Mouse (Mus musculus): ENCODE results near the gene Satb1. TPM values are rescaled to one million over a fixed set of nuclear protein-coding genes. Genes with fewer than 3 reads are reported as not detected.

Satb1 gene
- total and polyA plus RNA-seq, 2 experiments from 2014 or later: 8.4 to 17.4 TPM

DNA sequence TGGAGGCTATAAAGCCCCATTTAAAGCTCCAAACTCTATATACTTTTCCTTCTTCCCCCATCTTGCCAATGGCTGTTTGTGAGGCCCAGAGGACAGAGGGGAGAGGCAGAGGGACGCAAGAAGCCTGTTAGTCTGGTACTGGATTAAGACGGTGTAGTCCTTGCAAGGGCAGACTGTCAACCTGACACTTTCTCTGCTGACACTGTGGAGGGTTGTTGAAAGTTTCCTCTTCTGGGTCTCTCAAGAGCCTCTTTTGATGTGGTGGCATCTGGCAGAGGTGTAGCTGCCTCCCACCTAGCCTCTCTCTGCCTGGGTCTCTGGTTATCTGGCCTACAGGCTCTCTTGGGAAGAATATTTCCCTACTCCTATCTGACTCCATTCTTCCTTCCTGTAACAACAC lies 46.1 kb upstream of the Satb1 start:
- Histone ChIP-seq H3K4me1 (ENCODE audit: control insufficient read depth, insufficient read depth) (no peaks in the 10 kb centered on the region), H3K27me3 (ENCODE audit: control insufficient read depth, insufficient read depth, low read length) (no peaks in the 10 kb centered on the region), H3K9me3 (replicated peaks; ENCODE audit: control insufficient read depth, low read length) (no peaks in the 10 kb centered on the region), H3K4me3 (ENCODE audit: low read depth, low read length) (no peak overlapping the region), H3K4me2 (ENCODE audit: low read depth, low read length) (no peak overlapping the region; the same call in 1 of the 2 replicates), H3K36me3 (replicated peaks; ENCODE audit: control insufficient read depth, insufficient read depth, low read length) (no peaks in the 10 kb centered on the region), H3K9ac (replicated peaks; ENCODE audit: low read depth, low read length) (no peak overlapping the region), H3K27ac (ENCODE audit: low read depth) (peak overlapping the region; percentile 18; the same call in 1 of the 2 replicates)
- no peak for DNase-seq (ENCODE audit: low spot score)
- 29% methylated on average over 2 of the region's 2 CpGs for WGBS
- ATAC-seq (ENCODE audit: insufficient read depth, low read depth): no peak
- TF ChIP-seq CTCF (IDR thresholded peaks at IDR 0.05; ENCODE audit: low read depth): no peak
- no peak for TF ChIP-seq EP300 (IDR thresholded peaks at IDR 0.05; ENCODE audit: low read depth)

DNA sequence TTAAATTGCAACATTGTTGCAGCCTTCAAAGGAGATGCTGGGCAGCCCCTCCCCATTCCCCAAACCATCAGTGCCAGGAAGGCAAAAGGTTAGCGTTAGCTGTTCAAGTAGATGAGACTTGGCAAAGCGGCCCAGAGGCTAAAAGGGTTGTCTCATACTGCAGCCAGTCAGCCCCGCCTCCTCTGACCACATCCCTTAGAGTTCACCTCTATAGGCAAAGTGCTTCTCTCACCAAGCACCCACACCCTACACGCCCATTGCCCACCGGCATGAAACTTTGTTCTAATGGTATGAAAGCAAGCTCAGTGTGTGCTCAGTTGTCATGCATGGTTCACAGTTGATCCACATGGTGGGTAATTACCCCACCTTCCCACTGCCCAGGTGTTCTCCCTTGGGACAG lies 43.4 kb upstream of the Satb1 start:
- DNase-seq (ENCODE audit: low spot score): no peak
- TF ChIP-seq CTCF (IDR thresholded peaks at IDR 0.05; ENCODE audit: low read depth) (no peak), EP300 (IDR thresholded peaks at IDR 0.05; ENCODE audit: low read depth) (no peak)
- Histone ChIP-seq H3K4me2 (ENCODE audit: low read depth, low read length) (no peak overlapping the region), H3K9ac (replicated peaks; ENCODE audit: low read depth, low read length) (no peak overlapping the region), H3K4me3 (ENCODE audit: low read depth, low read length) (no peak overlapping the region), H3K9me3 (replicated peaks; ENCODE audit: control insufficient read depth, low read length) (no peaks in the 10 kb centered on the region), H3K27me3 (ENCODE audit: control insufficient read depth, insufficient read depth, low read length) (no peaks in the 10 kb centered on the region), H3K27ac (ENCODE audit: low read depth) (no peak overlapping the region), H3K36me3 (replicated peaks; ENCODE audit: control insufficient read depth, insufficient read depth, low read length) (no peaks in the 10 kb centered on the region), H3K4me1 (ENCODE audit: control insufficient read depth, insufficient read depth) (no peaks in the 10 kb centered on the region)
- WGBS: 77% methylated on average over 5 of the region's 5 CpGs
- ATAC-seq (ENCODE audit: insufficient read depth, low read depth): no peak

GRCm38 (mm10) chr17:51857616-51858015 lies 24.5 kb upstream of the Satb1 start:
- Histone ChIP-seq H3K4me3 (ENCODE audit: low read depth, low read length) (no peak overlapping the region), H3K9ac (replicated peaks; ENCODE audit: low read depth, low read length) (no peak overlapping the region), H3K4me1 (ENCODE audit: control insufficient read depth, insufficient read depth) (no peaks in the 10 kb centered on the region), H3K36me3 (replicated peaks; ENCODE audit: control insufficient read depth, insufficient read depth, low read length) (no peaks in the 10 kb centered on the region), H3K4me2 (ENCODE audit: low read depth, low read length) (no peak overlapping the region), H3K9me3 (replicated peaks; ENCODE audit: control insufficient read depth, low read length) (no peaks in the 10 kb centered on the region), H3K27ac (ENCODE audit: low read depth) (no peak overlapping the region), H3K27me3 (ENCODE audit: control insufficient read depth, insufficient read depth, low read length) (no peaks in the 10 kb centered on the region)
- ATAC-seq (ENCODE audit: insufficient read depth, low read depth) (no peak), DNase-seq (ENCODE audit: low spot score) (no peak)
- WGBS: 78% methylated on average over 4 of the region's 4 CpGs
- TF ChIP-seq CTCF (IDR thresholded peaks at IDR 0.05; ENCODE audit: low read depth) (no peak), EP300 (IDR thresholded peaks at IDR 0.05; ENCODE audit: low read depth) (no peak)

DNA sequence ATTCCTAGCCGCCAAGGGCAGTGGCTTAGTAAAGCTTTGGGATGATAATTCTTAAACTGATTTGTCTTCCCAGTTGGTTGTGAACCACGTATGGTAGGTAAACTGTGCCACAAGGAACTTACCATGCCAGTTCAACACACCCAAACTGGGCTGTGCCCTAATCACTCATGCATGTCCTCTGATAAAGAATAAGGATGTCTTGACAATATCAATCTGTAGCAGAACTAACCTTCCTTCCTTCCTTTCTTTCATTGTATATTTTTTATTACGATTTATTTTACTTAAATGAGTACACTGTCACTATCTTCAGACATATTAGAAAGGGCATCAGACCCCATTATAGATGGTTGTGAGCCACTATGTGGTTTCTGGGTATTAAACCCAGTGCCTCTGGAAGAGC lies 23.2 kb upstream of the Satb1 start:
- ATAC-seq (ENCODE audit: insufficient read depth, low read depth) (no peak), DNase-seq (ENCODE audit: low spot score) (no peak)
- Histone ChIP-seq H3K27ac (ENCODE audit: low read depth) (no peak overlapping the region), H3K9ac (replicated peaks; ENCODE audit: low read depth, low read length) (no peak overlapping the region), H3K27me3 (ENCODE audit: control insufficient read depth, insufficient read depth, low read length) (no peaks in the 10 kb centered on the region), H3K36me3 (replicated peaks; ENCODE audit: control insufficient read depth, insufficient read depth, low read length) (no peaks in the 10 kb centered on the region), H3K4me1 (ENCODE audit: control insufficient read depth, insufficient read depth) (no peaks in the 10 kb centered on the region), H3K9me3 (replicated peaks; ENCODE audit: control insufficient read depth, low read length) (no peaks in the 10 kb centered on the region), H3K4me3 (ENCODE audit: low read depth, low read length) (no peak overlapping the region), H3K4me2 (ENCODE audit: low read depth, low read length) (no peak overlapping the region)
- TF ChIP-seq CTCF (IDR thresholded peaks at IDR 0.05; ENCODE audit: low read depth): no peak
- no peak for TF ChIP-seq EP300 (IDR thresholded peaks at IDR 0.05; ENCODE audit: low read depth)
- 62% methylated on average over 3 of the region's 3 CpGs for WGBS

DNA sequence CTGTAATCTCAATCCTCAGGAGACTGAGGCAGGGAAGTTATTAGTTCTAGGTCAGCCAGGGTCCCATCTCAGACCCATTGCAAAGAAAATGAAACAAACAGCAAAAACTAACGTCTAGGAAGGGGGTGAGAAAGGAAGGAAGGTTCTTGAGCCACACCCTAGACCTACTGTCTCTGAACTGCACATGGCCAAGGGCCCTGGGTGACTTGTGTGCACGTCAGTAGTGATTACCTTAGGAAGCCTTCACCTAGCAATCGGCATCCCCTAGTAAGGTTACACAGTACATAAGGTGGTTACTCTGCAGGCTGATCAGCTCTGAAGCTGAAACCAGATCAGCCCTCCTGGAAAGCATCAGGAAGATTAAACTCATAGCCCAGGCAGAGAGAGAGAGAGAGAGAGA lies 22.2 kb upstream of the Satb1 start:
- ATAC-seq (ENCODE audit: insufficient read depth, low read depth) (no peak), DNase-seq (ENCODE audit: low spot score) (no peak)
- no peaks in the 10 kb centered on the region for H3K36me3 ChIP-seq (replicated peaks; ENCODE audit: control insufficient read depth, insufficient read depth, low read length)
- no peaks in the 10 kb centered on the region for H3K9me3 ChIP-seq (replicated peaks; ENCODE audit: control insufficient read depth, low read length)
- H3K9ac ChIP-seq (replicated peaks; ENCODE audit: low read depth, low read length): no peak overlapping the region
- H3K27ac ChIP-seq (ENCODE audit: low read depth): no peak overlapping the region
- no peak overlapping the region for H3K4me2 ChIP-seq (ENCODE audit: low read depth, low read length)
- no peak for TF ChIP-seq EP300 (IDR thresholded peaks at IDR 0.05; ENCODE audit: low read depth)
- no peak for TF ChIP-seq CTCF (IDR thresholded peaks at IDR 0.05; ENCODE audit: low read depth)
- H3K4me1 ChIP-seq (ENCODE audit: control insufficient read depth, insufficient read depth): no peaks in the 10 kb centered on the region
- no peaks in the 10 kb centered on the region for H3K27me3 ChIP-seq (ENCODE audit: control insufficient read depth, insufficient read depth, low read length)
- 68% methylated on average over 3 of the region's 3 CpGs for WGBS
- no peak overlapping the region for H3K4me3 ChIP-seq (ENCODE audit: low read depth, low read length)

GRCm38 (mm10) chr17:51853952-51854351 lies 20.9 kb upstream of the Satb1 start:
- TF ChIP-seq CTCF (IDR thresholded peaks at IDR 0.05; ENCODE audit: low read depth): no peak
- Histone ChIP-seq H3K36me3 (replicated peaks; ENCODE audit: control insufficient read depth, insufficient read depth, low read length) (no peaks in the 10 kb centered on the region), H3K4me1 (ENCODE audit: control insufficient read depth, insufficient read depth) (no peaks in the 10 kb centered on the region), H3K9ac (replicated peaks; ENCODE audit: low read depth, low read length) (no peak overlapping the region), H3K27me3 (ENCODE audit: control insufficient read depth, insufficient read depth, low read length) (no peaks in the 10 kb centered on the region), H3K4me3 (ENCODE audit: low read depth, low read length) (no peak overlapping the region), H3K4me2 (ENCODE audit: low read depth, low read length) (no peak overlapping the region), H3K9me3 (replicated peaks; ENCODE audit: control insufficient read depth, low read length) (no peaks in the 10 kb centered on the region), H3K27ac (ENCODE audit: low read depth) (no peak overlapping the region)
- DNase-seq (ENCODE audit: low spot score): no peak
- 38% methylated on average over 5 of the region's 5 CpGs for WGBS
- no peak for ATAC-seq (ENCODE audit: insufficient read depth, low read depth)

Data from heart, postnatal 0 days (tissue).